Mouse (Mus musculus) left cerebral cortex, postnatal 36 days (tissue): Measurements from ENCODE around the gene Axl. TPM values are rescaled to one million over a fixed set of nuclear protein-coding genes. Genes with fewer than 3 reads are reported as not detected.

Experiments
- DNase-seq, 2 experiments: peaks; one replicate each; pipeline ENCODE4 v3.0.0; 2021 to 2022; ENCODE audit warnings: low spot score in 2 of 2, mixed read lengths in 1 of 2
- intact Hi-C: fragments of 180-260 bp; cut with DNase I; formaldehyde crosslinking; loops from one replicate; pipeline ENCODE4 v1.15.1; 2025
- microRNA-seq: library from miRNA; unstranded; fragments of <30 nt; microRNA quantifications from one replicate; pipeline ENCODE4 v1.2.0, GENCODE M21; 2022
- total RNA-seq, 2 experiments: library from RNA; stranded (reverse); gene quantifications; 2 replicates each; pipeline ENCODE4 v1.2.3; 2021

The Axl gene
- total RNA-seq, 2 experiments from 2014 or later = 40.2 to 41.7 TPM

DNA sequence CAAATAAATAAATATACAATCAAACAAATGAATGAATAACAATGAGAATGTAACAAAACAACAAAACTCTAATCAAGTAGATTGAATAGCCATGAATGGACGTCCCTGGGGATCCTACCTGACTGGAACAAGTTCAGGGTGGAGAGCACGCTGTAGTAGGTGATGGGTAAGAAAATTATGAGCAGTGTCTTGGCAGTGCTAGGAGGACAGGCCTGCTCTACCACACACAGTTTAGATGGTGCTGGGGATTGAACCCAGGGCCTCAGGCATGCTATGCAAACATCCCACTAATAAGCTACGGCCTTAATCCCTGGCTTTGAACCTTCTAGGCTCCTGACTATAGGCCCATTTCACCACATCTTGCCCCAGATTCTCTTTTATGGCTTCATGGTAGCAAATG is 71.0 kb downstream of the Axl start:
- no peak for DNase-seq
- intact Hi-C loops = loop anchor here (5.0 kb wide), 1 partner anchor 35 kb away; the partner anchor contains the start of gene B9d2

DNA sequence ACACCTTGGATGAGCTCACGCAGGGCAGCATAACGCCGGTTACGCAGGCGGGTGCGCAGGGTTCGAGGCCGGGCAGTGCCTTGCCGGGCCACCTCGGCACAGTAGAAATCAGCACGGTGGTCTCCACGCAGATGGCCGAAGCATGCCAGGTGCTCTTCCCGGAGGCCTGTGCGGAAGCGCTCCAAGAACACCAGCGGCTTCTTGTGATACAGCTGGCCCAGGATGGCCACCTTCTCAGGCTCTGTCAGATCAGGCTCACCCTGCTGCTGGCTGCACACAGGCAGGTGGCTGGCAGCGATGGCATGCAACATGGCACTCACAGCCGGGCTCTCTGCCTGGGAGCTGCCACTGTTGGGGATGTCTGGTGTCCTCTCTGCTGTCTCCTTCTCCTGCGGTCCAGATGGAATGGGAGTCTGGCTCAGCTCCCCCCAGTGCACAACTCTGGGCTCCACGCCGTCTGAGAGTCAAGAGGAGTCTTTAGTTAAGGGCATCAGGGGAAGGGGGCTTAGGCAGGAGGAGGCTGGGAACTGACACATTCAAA is 72.7 kb downstream of the Axl start:
- intact Hi-C loops = loop anchor here (5.0 kb wide), 1 partner anchor 34 kb away; the partner anchor contains the start of gene B9d2
- no peak for DNase-seq

DNA sequence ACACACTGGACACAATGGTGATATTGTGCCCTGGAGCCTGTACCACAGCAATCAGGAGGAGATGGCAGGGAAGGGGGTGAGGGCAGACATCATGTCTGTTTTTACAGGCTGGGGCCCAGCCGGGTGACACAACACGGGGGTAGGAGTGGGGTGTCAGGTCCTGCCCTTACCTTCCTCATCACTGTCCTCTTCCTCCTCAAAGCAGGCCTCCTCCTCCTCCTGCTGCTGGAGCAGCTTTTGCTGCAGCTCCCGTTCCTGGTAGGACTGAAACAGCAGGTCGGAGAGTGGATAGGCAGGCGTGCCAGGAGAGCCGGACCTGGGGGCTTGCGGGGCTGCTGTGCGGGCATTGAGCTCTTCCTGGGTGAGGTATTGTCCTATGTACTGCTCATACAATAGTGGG is 73.9 kb downstream of the Axl start:
- DNase-seq = no peak
- intact Hi-C loops = no loop called here

DNA sequence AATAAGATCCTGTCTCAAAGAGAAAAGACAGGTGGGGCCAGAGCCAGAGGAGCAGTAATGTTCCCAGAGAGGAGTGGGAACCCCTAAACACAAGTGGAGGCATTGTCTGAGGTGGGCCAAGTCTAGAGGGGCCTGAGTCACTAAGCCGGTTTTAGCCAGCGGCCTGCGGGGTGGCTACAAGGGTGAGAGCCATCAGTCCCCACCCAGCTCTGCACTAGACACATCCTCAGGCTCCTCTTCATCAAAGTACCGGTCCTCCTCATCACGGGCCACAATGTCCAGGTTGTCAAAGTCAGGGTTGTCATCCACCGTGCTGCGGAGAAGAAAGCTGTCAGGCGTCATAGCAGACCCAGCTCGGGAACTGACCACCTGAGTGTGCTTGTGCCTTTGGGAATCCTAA is 75.7 kb downstream of the Axl start:
- intact Hi-C loops = no loop called here
- DNase-seq = no peak

- DNase-seq = peak; percentile 42 to 44
- intact Hi-C loops = no loop called here
Measured at GRCm38 (mm10) chr7:25711731-25712197, 76.7 kb downstream of the Axl start.

- intact Hi-C loops = no loop called here
- DNase-seq = peak in 1 of 2 experiments; percentile 27
Measured at GRCm38 (mm10) chr7:25711165-25711564, 77.3 kb downstream of the Axl start.

DNA sequence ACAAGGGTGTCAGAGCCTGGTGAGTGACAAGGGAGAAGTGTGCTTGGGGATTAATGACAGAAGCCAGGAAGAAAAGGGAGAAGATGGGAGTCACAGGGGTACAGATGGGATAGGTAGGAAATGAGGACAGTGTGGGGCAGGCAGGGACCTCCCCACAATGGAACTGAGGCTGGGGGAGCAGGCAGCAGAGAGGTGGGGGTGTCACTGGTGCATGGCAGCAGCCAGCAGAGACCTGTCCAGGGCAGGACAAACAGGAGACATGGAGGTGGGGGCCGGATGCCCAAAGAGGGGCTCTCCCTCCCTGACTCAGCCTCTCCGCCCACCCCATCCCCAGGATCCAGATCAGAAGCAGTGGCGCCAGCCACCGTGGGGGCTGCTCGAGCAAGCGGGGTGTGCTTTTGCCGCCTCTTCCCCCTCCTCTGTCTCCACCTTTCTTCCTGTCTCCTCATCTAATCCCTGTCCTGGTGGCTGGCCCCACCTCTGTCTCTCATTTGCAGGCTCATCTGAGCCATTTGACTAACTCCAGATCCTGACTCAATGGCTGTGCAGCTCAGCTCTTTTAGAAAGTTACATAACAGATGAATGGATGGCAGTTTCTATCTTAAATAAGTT is 77.9 kb downstream of the Axl start:
- peak; percentile 58 to 71 for DNase-seq
- intact Hi-C loops = no loop called here

DNA sequence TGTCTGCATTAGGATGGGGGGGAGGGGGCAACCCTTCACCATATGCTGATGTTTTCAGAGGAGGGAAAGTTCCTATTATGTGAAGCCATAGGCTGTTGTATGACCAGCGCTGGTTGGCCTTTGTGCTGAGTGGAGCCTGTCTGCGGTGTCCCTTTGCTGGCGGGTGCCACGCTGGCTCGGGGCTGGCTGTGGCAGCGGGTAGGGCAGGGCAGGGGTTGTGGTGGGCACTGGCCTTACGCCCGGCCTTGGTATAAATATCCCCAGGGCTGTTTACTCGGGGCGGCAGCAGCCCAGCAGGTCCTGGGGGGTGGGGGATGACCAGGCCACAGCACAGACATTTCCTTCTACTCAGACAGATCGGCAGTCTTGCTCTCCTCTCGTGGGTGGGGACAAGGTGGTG is 78.5 kb downstream of the Axl start:
- peak in 1 of 2 experiments; percentile 30 for DNase-seq

GRCm38 (mm10) chr7:25707581-25708292 is 80.8 kb downstream of the Axl start:
- intact Hi-C loops = no loop called here
- no peak for DNase-seq

More for the DNA sequence above, 78.5 kb downstream of the Axl start:
- intact Hi-C loops = no loop called here

Small RNA genes lying within 50 kb of the gene (microRNA-seq; reads per million reads assigned to microRNA genes)
- not detected for gene Gm24865

Other genes starting within 250 kb of the Axl start
- gene Ceacam2, start 248.8 kb downstream of the Axl start, total RNA-seq = under 1 TPM; 0.27 to 0.42 TPM
- not detected for gene Erich4, start 172.8 kb downstream of the Axl start, total RNA-seq
- gene Dmac2, start 169.3 kb downstream of the Axl start, total RNA-seq = 10 to 100 TPM; 53.6 to 53.8 TPM
- 1 to 10 TPM in 1 of 2 experiments, under 1 TPM in 1; 0.20 to 1.1 TPM for gene B3gnt8, start 162.1 kb downstream of the Axl start, total RNA-seq
- 10 to 100 TPM; 33.0 to 40.9 TPM for gene Bckdha, start 129.7 kb downstream of the Axl start, total RNA-seq
- 10 to 100 TPM; 24.0 to 26.4 TPM for gene Exosc5, start 129.5 kb downstream of the Axl start, total RNA-seq
- 10 to 100 TPM; 25.4 to 31.4 TPM for gene Tmem91, start 113.5 kb downstream of the Axl start, total RNA-seq
- gene B9d2, start 107.9 kb downstream of the Axl start, total RNA-seq = 10 to 100 TPM; 23.7 to 28.9 TPM
- gene Tgfb1, start 101.7 kb downstream of the Axl start, total RNA-seq = 1 to 10 TPM; 7.9 to 8.8 TPM
- gene Ccdc97, start 69.6 kb downstream of the Axl start, total RNA-seq = 10 to 100 TPM; 61.2 TPM
- gene Hnrnpul1, start 33.9 kb downstream of the Axl start, total RNA-seq = 100 to 1,000 TPM; 103 to 107 TPM
- gene Cyp2s1, start 28.2 kb upstream of the Axl start, total RNA-seq = 1 to 10 TPM; 2.9 to 3.8 TPM
- under 1 TPM in 1 of 2 experiments, not detected in 1; 0.54 TPM for gene Cyp2b10, start 108.9 kb upstream of the Axl start, total RNA-seq